Mouse (Mus musculus) thymus, postnatal 0 days (tissue): Measurements from ENCODE around the gene Zfp119b. TPM values are rescaled to one million over a fixed set of nuclear protein-coding genes. Genes with fewer than 3 reads are reported as not detected.

ENCODE experiments used
- DNase-seq: peaks from one replicate; pipeline ENCODE4 v3.0.0-alpha.2; 2015; ENCODE audit warnings: low spot score
- polyA plus RNA-seq: library from polyadenylated mRNA; unstranded; fragments of >200 nt; fragmentation: Nextera tagmentation; extraction: Ambion mirVana; gene quantifications from 2 replicates; pipeline ENCODE4 v1.2.1, GENCODE M21; 2015

The Zfp119b gene
- polyA plus RNA-seq, 1 experiment from 2014 or later, result 6.0 TPM

DNA sequence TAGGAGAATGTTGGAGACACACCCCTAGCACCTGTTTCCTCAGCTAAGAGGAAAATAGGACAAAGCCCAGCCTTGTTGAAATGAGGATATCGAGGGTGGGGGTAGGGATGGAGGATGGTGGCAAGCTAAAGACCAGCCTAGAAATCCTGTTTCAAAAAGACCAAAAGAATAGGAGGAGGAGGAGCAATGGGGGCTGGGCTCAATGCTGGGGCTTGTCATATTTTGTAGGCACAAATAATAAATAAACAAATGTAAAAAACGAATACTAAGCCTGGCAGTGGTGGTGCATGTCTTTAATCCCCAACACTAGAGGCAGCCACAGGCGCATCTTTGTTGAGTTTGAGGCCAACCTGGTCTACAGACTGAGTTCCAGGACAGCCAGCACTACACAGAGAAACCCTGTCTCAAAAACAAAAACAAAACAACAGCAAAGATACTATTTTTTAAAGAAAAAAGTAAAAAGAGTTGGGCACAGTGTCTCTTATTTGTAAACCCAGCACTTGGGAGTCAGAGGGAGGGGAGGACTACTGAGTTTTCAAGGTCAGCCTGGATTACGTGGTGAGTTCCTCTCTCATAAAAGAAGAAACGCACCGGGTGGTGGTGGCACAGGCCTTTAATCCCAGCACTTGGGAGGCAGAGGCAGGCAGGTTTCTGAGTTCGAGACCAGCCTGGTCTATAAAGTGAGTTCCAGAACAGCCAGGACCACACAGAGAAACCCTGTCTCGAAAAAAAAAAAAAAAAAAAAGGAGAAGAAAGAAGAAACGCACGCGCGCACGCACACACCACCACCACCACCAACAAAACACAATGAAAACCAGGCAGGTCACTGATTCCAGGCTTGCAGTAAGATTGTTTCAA, 8.7 kb upstream of the Zfp119b start:
- no peak for DNase-seq

DNA sequence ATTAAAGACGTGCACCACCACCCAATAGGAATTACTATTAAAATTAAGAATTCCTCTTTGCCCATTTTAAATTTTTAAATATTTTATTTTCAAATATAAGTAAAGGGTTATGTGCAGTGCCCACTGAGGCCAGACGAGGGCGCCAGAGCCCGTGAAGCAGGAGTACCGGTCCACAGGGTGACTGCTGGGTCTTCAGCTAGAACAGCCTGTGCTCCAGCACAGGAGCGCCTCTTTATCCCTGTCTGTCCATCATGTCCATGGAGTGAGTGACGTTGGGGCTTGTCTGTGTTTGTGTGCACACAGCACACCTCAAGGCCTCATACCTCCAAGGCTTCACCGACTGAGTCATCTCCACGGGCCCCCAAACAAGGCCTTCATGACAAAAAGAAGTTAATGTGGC, 7.9 kb upstream of the Zfp119b start:
- DNase-seq, result peak; percentile 72

DNA sequence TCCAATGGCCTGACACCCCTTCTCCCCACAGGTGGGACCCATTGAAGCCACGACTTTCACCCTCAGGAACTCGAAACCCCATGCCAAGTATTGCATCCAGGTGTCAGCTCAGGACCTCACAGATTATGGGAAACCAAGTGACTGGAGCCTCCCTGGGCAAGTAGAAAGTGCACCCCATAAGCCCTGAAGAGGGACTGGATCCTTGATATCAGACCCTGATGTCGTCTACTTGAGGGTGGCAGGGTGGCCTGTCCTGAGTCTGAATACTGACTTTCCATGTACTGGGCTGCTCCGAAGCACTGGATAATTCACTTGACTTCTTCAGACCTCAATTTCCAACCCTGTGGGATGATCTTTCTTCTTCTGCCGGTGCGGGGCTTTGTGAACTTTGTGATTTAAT, 7.3 kb upstream of the Zfp119b start:
- no peak for DNase-seq

DNA sequence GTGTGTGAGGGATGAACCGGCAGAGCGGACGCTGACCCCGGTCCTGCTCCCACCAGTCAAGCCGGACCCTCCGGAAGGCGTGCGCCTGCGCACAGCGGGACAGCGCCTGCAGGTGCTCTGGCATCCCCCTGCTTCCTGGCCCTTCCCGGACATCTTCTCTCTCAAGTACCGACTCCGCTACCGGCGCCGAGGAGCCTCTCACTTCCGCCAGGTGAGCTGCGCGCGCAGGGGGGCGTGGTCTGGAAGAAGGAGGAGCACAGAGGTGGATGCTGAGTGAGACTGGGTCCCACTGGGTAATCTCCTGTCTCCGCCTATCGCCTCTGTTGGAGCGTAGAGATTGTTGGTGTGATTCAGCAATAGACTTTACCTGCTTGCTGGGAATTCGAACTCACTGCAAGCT, 6.8 kb upstream of the Zfp119b start:
- DNase-seq, result peak; percentile 88

DNA sequence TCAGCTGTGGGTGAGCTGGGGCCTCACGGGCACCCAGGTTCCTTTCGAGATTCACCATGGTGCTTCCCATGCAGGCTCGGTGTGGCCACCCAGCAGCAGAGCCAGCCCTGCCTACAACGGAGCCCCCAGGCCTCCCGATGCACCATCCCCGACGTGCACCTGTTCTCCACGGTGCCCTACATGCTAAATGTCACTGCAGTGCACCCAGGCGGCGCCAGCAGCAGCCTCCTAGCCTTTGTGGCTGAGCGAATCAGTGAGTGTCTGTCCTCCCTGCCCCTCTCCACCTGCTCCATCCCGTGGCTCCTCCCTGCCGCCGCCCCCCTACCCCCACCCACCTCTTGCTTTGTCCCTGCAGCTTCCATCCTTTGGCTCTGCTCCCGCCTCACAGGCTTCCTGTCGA, 4.9 kb upstream of the Zfp119b start:
- peak; percentile 36 for DNase-seq

DNA sequence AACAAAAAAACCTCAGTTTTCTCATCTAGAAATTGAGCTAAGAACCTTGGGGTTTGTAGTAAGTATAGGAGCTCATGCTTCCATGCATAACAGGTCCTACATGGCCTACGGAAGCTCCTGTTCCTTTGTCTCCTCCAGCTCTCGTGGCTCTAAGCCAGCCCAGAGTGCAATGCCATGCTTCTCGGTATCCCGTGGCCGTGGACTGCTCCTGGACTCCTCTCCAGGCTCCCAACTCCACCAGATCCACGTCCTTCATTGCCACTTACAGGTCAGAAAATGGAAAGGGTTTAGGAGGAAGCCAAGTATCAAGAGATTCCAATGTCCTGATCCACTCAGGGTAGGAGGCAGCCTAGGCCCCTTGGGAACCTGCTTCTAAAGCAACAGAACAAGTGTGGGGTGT, 4.5 kb upstream of the Zfp119b start:
- DNase-seq, result no peak

DNA sequence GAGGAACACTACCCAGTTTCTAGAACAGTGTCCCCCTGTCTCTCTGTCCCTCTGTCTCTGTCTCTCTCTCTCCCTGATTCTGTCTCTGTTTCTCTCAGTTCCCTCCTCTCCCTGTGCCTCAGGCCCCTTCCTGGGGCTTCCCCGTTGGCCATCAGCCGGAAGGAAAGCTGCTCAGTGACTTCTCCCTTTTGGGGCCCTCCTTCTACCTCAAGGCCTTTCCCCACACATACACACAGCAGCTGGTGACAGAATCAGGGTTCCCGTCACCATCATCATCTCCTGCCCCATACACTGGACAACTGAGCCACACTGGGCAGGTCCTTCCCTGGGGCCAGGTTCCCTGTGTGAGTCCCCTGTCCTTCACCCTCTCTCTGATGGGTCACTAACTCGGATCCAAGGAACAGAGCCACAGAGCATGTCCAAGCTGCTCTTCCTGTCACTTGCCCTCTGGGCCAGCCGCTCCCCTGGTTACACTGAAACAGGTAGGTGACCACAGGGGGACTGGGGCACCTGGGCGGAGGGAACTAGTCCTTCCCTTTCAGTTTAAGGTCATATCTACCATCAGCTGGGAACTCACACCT, 3.2 kb upstream of the Zfp119b start, which contains the start of gene Ebi3:
TSS of gene Ebi3 (plus strand) at position 194 of the 581 bp plus-strand sequence.
- DNase-seq, result no peak

DNA sequence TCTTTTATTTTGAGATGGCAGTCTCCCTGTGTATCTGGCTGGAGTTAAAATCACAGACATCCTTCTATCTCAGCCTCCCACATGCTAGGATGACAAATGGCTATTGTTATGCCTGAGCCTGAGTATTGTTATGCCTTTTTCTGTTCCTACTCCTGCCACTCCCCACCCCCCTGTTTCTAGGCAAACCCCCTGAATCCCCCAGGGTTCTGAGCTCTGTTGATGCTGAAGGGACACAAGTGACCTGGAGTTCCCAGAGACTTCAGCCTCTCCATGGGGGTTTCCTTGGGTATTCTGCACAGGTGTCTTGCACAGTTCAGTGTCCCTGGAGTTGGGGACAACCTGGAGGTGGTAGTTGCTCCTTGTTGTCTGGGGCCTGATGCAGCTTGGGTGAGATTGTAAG, 2.7 kb upstream of the Zfp119b start:
- no peak for DNase-seq

DNA sequence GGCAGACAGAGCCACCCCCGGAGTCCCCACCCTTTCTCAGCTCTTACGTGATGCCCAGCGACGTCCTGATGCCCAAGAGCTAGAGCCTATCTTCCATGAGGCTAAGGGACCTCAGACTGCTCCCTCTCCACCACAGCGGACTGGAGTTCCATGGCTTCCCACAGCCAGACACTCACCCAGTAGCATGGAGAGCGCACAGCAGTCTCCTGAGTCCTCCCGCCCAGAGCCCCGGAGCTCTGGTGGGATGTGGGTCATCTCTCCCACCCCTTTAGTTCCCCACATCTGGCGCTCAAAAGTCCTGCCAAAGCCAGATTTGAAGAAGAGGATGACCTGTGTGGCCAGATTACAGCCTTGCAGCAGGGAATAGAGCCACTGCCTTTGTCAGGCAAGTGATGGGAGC, 1.3 kb upstream of the Zfp119b start:
- DNase-seq, result no peak

DNA sequence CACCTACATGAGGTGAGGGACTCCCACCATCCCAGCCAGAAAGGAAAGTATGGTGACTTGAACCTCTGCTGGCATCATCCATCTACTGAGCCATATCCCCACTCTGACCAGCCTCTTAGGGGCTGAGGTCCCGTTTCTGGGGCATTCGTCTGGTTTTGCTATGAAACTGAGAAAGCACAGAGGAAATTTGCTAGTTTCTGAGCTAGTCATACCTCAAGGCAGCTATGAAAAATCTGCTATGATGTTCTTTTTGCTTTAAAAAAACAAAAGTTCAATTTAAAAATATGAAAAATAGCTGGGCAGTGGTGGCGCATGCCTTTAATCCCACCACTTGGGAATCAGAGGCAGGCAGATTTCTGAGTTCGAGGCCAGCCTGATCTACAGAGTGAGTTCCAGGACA, 653 bp downstream of the Zfp119b start:
- DNase-seq, result no peak

DNA sequence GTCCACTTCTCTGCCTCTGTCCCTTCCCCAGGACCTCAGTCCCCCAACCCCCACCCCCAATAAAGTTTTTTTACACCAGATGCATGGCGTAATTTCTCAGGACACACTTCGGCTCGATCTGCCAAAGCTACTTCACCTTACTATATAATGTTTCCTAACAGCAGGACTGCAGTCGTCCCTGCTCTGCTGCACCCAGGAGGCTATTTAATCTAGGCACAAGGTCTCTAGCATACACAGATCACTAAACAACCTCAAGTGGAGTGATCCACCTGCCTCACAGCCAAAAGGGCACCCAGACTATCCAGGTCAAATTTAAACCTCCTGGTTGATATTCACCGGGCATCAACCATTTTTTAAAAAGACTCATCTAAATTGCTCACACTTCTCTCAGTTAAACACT, 3.6 kb downstream of the Zfp119b start:
- no peak for DNase-seq

DNA sequence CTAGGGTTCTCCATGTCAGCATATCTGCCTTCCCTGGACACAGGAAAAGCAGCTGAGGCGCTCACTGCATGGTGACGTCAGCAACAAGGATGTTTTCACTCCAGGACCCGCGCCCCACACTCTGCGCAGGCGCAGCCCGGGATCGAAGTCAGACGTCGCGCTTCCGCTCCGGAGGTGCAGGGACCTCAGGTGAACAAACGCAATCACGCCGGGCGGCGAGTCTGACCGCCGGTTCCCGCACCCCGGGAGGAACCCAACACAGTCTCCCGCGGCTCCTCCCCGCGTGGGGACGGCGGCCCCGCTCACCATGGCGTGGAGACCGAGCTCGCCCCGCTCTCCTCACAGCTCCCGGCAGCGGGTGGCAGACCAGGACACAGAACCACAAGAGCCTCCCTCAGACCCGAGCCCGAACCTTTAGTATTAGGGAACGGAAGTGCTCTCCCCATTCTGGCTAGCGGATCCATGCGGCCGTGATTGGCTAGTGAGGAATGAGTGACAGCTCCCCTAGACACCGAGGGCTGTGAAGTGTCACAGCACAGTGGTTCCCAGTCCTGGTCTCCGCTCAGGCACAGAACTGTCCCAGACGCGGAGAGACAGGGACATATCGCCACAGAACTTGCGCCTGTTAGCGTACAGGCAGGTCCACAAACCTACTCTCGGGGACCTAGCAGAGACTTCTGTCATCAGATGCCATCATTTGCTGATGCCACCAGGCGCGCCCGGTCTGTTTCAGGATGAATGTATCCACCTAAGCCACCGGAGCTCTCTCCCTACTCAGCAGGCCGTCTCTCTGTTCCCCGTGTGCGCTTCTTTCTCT, 4.2 kb downstream of the Zfp119b start:
- peak; percentile 62 for DNase-seq

DNA sequence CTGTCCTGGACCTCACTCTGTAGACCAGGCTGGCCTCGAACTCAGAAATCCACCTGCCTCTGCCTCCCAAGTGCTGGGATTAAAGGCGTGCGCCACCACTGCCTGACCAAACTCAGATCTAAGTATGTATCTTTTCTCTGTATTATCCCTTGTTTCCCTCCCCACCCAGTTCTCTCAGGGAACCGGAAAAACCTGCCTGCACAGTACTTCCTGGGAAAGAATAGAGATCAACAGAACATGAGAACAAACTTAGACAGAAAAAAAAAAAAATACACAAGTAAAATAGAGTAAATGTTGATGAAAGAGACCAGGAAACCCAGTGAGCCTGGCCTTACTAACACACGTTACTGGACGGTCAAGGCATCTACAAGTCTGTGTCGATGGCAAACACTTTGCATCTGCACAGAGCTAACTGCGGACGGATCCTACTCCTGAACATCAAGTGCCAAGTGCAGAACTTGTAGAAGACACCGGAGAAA, 4.9 kb downstream of the Zfp119b start:
- peak; percentile 31 for DNase-seq

DNA sequence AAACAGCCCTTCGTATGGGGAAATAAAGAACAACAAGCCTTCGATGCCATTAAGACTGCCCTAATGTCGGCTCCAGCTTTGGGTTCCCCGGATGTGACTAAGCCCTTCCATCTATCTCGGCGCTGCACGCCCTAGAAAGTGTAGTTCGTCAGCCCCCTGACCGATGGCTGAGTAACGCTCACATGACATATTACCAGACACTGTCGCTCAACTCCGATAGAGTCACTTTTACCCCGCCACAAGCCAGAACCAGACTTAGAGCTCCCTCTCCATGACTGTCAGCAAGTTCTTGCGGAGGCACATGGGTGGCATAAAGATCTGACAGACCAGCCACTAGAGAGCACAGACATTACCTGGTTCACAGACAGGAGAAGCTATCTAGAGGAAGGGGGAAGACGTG, 16.1 kb downstream of the Zfp119b start:
- DNase-seq, result no peak

DNA sequence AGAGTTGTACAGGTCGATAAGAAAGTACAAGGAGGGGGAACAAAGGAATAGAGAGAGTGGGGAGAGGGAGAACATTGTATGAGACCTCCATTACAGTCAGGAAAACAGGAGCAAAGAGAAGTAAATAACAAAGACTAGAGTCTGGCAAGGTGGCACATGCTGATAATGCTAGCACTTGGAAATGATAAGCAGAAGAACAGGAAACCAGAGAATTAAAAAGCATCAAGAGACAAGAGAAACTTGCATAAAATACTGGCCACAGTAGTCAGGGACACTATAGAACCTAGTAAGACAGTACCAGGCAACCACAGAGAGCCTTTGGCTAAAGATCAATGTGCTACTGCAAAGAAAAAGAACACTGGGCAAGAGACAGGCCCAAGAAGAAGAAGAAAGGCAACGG, 16.7 kb downstream of the Zfp119b start:
- DNase-seq, result no peak

DNA sequence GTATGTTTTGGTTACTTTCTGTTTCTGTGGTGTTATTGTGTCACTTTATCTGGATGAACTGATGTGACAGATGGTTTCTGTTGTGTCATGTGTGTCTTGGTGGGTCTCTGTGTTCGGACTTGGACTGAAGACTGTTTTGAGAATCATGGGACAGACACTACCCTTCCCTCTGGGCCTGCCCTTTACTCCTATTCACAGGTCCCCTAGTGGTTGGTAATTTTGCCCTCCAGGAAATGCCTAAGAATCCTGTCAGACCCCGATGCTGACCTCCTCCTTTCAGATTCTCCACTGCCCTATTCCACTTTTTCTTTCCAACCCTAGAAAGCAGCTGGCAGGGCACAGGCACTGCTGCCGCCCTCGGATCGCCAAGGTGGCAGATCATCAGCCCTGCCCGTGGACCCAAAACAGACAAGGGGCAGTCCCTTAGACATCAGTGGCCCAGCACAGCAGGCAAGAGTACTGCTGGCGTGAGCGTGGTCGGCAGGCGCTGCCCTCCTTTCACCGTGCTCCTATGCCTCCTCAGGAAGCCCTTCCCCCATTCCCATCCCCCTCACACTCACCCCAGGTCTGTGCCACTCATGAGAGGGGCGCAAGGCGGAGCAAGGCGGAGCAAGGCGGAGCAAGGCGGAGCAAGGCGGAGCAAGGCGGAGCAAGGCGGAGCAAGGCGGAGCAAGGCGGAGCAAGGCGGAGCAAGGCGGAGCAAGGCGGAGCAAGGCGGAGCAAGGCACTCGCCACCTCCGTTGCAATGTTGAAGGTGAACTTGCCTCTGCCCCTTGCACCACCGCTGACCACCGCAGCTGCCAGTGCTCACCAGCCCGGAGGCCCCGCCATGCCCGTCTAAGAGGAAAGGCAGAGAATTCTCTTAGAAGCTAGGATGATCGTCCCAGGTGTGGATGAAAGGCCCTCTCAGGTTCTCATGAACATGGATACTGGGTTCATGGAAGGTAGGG, 17.5 kb downstream of the Zfp119b start:
- peak; percentile 76 for DNase-seq

DNA sequence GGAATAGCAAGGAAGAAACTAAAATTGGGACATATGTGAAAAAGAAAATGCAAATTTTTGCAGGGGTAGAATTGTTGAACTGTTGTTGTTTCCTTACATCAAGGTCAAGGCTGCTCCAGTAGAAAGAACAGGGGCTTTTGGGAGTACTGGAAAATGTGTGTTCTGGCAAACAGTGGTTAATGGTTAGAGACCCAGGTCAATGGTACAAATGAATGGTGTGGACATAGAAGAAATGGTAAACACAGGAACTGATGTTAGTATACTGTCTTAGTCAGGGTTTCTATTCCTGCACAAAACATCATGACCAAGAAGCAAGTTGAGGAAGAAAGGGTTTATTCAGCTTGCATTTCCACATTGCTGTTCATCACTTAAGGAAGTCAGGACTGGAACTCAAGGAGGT, 42.6 kb downstream of the Zfp119b start:
- no peak for DNase-seq

DNA sequence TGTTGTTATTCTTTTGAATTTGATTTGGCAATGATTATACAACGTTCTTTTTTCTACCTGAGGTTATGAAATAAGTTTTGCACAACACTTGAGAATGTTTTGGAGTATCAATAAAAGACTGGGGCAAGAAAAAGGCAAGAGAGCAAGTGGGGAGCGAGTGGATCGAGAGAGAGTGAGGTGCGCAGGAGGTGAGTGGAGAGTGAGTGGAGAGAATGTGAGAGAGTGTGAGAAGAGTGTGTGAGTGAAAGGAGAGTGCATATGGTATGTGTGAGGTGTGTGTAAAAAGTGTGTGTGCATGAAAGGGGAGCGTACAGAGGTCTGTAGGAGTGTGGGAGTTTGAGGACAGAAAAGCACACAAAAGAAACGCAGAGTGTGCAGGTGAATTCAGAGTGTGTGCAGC, 45.2 kb downstream of the Zfp119b start:
- DNase-seq, result no peak

DNA sequence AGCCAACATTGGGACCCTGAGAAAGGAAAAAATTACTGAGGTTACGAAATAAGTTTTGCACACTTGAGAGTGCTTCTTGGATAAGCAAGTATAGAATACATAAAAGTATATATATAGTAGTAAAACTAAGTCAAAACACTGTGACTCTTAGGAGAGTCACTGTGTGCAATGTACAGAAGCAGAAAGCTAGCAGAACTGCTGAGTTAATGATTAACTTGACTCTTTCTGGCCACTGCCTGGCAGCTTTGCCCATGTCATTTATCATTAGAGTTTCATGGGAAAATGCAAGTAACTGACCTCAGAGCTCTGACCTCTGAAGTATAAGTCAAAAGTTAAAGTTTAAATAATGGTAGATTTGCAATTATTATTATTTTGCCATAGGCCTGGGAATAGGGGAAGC, 45.6 kb downstream of the Zfp119b start:
- no peak for DNase-seq

DNA sequence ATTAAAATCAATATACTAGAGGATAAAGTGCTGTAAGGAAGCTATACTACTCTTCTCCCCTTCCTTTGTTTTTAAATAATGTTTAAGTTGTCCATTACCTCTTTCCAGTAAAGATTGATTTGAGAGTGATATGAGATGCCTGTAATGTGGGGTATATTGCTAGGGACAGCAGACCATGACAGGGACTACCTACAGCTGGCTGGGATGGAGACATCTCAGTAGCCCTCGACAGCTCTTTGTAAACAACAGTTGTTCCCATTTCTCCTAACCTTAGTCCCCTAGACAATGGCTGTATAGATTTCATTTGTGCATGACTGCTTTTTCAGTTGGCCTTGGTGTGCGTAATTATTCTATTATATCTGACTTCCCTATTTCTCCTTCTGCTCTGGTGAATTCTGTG, 46.2 kb downstream of the Zfp119b start:
- DNase-seq, result no peak

DNA sequence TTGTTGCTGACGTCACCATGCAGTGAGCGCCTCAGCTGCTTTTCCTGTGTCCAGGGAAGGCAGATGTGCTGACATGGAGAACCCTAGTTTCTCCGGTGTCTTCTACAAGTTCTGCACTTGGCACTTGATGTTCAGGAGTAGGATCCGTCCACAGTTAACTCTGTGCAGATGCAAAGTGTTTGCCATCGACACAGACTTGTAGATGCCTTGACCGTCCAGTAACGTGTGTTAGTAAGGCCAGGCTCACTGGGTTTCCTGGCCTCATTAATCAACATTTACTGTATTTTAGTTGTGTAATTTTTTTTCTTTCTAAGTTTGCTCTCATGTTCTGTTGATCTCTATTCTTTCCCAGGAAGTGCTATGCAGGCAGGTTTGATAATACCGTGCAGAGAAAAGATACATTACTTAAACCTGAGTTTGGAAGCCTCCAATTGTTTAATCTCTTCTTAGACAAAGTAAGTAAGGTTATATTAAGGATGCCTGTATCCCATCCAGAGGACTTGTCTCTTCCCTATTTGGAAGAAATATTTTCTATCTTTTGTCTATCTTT, 56.8 kb downstream of the Zfp119b start:
- DNase-seq, result peak; percentile 35
